In the genomic region with DNA sequence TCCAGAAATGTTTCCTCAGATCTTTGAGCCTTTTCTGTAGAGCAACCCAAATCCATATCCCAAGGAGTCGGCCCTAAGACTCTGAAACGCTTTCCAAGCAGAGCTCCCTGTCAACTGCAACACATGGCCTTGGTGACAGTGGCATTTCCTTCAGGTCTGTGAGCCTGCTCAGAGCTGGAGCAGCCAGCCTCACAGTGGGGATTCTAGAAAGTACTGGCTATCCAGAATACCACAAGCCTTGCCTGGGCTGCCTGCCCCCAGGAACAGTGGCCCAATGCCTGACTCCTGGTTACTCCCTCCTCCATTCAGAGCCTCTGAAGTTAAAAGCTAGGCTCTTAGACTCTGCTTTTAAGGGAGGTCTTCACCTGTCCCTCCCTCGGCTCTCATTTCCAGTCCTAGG, we compare ENCODE assay signal across 29 mouse cellular contexts. TPM values are rescaled to one million over a fixed set of nuclear protein-coding genes. Genes with fewer than 3 reads are reported as not detected.
A peak's percentile ranks its signal among the peaks of the same experiment; 100 is the strongest.
DNase-seq lines count a peak whose midpoint lies in the region; ATAC-seq and TF ChIP-seq lines count a peak whose summit lies in the region.
"Had no signal": no experiment of that assay in that cellular context is flagged by ENCODE, and none has a peak within 500 bp of the region (broad histone marks: within the 10 kb centered on the region; RNA-seq: fewer than 3 reads in every experiment).

No protein-coding gene starts in this region.

- no peak for TF ChIP-seq CTCF in forebrain, postnatal 0 days (IDR thresholded peaks at IDR 0.05; ENCODE audit: low read depth)

- no peak overlapping the region for H3K4me3 ChIP-seq in forebrain, postnatal 0 days (ENCODE audit: low read depth, low read length)
- no peak overlapping the region for H3K4me3 ChIP-seq in forebrain, embryonic 14.5 days (ENCODE audit: low read depth, low read length)
- H3K4me3 ChIP-seq in ES-E14 (ENCODE audit: insufficient read depth in 1 of 2, low read depth in 1 of 2, low read length in 2 of 2, poor library complexity in 1 of 2, severe bottlenecking in 1 of 2), result no peak overlapping the region
- H3K4me3 ChIP-seq: embryonic facial prominence, embryonic 10.5 days; embryonic facial prominence, embryonic 13.5 days; erythroblast, embryonic 14.5 days; forebrain, embryonic 12.5 days; gastrocnemius, adult 2 months; heart, adult 2 months; heart, embryonic 10.5 days; heart, embryonic 13.5 days had no signal

- H3K27me3 ChIP-seq in forebrain, postnatal 0 days (ENCODE audit: insufficient read depth, low read length), result no peaks in the 10 kb centered on the region
- no peaks in the 10 kb centered on the region for H3K27me3 ChIP-seq in forebrain, embryonic 14.5 days (replicated peaks; ENCODE audit: control insufficient read depth, insufficient read depth, low read length)
- H3K27me3 ChIP-seq: embryonic facial prominence, embryonic 13.5 days; forebrain, embryonic 12.5 days had no signal

- H3K9ac ChIP-seq in forebrain, postnatal 0 days, result no peak overlapping the region
- H3K9ac ChIP-seq in forebrain, embryonic 14.5 days (ENCODE audit: low read length), result no peak overlapping the region
- no peak overlapping the region for H3K9ac ChIP-seq in ES-E14 (ENCODE audit: insufficient read depth, low read depth, low read length, poor library complexity, severe bottlenecking)
- H3K9ac ChIP-seq: embryonic facial prominence, embryonic 13.5 days; forebrain, embryonic 12.5 days; heart, embryonic 13.5 days; hindbrain, embryonic 14.5 days had no signal

- H3K36me3 ChIP-seq in forebrain, postnatal 0 days (ENCODE audit: insufficient read depth), result no peaks in the 10 kb centered on the region
- no peaks in the 10 kb centered on the region for H3K36me3 ChIP-seq in forebrain, embryonic 14.5 days (ENCODE audit: control insufficient read depth, insufficient read depth, low read length)
- H3K36me3 ChIP-seq in ES-E14 (ENCODE audit: control insufficient read depth, insufficient read depth, low read length, poor library complexity, severe bottlenecking), result no peaks in the 10 kb centered on the region
- H3K36me3 ChIP-seq: embryonic facial prominence, embryonic 10.5 days; embryonic facial prominence, embryonic 13.5 days; forebrain, embryonic 12.5 days; heart, embryonic 10.5 days; heart, embryonic 13.5 days had no signal

- no peak overlapping the region for H3K27ac ChIP-seq in forebrain, postnatal 0 days (ENCODE audit: low read depth, low read length)
- no peak overlapping the region for H3K27ac ChIP-seq in forebrain, embryonic 14.5 days (ENCODE audit: low read depth, low read length)
- peak overlapping the region; percentile 12; the same call in 1 of the 2 replicates for H3K27ac ChIP-seq in ES-E14 (ENCODE audit: insufficient read depth, low read depth, low read length, poor library complexity, severe bottlenecking)
- H3K27ac ChIP-seq: embryonic facial prominence, embryonic 10.5 days; embryonic facial prominence, embryonic 13.5 days; forebrain, embryonic 12.5 days; gastrocnemius, adult 2 months; heart, adult 2 months; heart, embryonic 10.5 days; heart, embryonic 13.5 days; hindbrain, embryonic 14.5 days; hindbrain, postnatal 0 days had no signal

- H3K4me1 ChIP-seq in forebrain, postnatal 0 days (ENCODE audit: insufficient read depth), result no peaks in the 10 kb centered on the region
- H3K4me1 ChIP-seq in forebrain, embryonic 14.5 days (ENCODE audit: control insufficient read depth, insufficient read depth, low read length), result no peaks in the 10 kb centered on the region
- no peaks in the 10 kb centered on the region for H3K4me1 ChIP-seq in ES-E14 (ENCODE audit: control insufficient read depth in 2 of 2, insufficient read depth in 2 of 2, low read length in 2 of 2, poor library complexity in 1 of 2)
- H3K4me1 ChIP-seq: forebrain, embryonic 12.5 days; heart, embryonic 10.5 days; heart, embryonic 13.5 days had no signal

- DNase-seq in cerebellum, adult 9-10 months, result peak; percentile 36
- no peak for DNase-seq in cerebellum, adult 11 months
- DNase-seq in forebrain, postnatal 0 days, result no peak
- DNase-seq in forebrain, embryonic 14.5 days (ENCODE audit: low spot score), result no peak
- no peak for DNase-seq in ES-E14 (ENCODE audit: low read depth, low spot score)
- peak; percentile 47 to 65 for DNase-seq in cerebellum, postnatal 14 days
- DNase-seq in thymus, postnatal 10 days (ENCODE audit: low spot score in 2 of 2), result no peak
- DNase-seq in adrenal gland, postnatal 25 days, result no peak
- DNase-seq: adrenal gland, adult 2 months; adrenal gland, postnatal 14 days; B cell, adult 2 months; embryo, embryonic 11 days; gastrocnemius, adult 2 months; gastrocnemius, postnatal 14 days; heart, adult 2 months; heart, postnatal 14 days; heart, postnatal 4 days; kidney, adult 2 months had no signal

- 88% methylated on average over 3 of the region's 3 CpGs for WGBS in forebrain, postnatal 0 days
- whole genome bisulfite sequencing in forebrain, embryonic 14.5 days, result 79% methylated on average over 3 of the region's 3 CpGs

- 0 out of 2 replicates have a peak, but pooled peaks have one; percentile 10 for ATAC-seq in forebrain, postnatal 0 days
- no peak for ATAC-seq in forebrain, embryonic 14.5 days
- ATAC-seq: hindbrain, postnatal 0 days; inflammation-experienced regulatory T-cells, adult 6 months; intestine, embryonic 16.5 days had no signal

- H3K4me2 ChIP-seq in forebrain, postnatal 0 days (ENCODE audit: low read depth), result no peak overlapping the region
- H3K4me2 ChIP-seq in forebrain, embryonic 14.5 days (ENCODE audit: low read length), result no peak overlapping the region
- H3K4me2 ChIP-seq: embryonic facial prominence, embryonic 13.5 days; forebrain, embryonic 12.5 days; heart, embryonic 13.5 days; hindbrain, embryonic 14.5 days had no signal

- in situ Hi-C loops in ES-E14 (cut with MboI; ENCODE audit: low sequenced_read_pairs in 2 of 2, unreplicated experiment in 2 of 2), result no loop called here

- H3K9me3 ChIP-seq in forebrain, postnatal 0 days (ENCODE audit: low read length), result no peaks in the 10 kb centered on the region
- no peaks in the 10 kb centered on the region for H3K9me3 ChIP-seq in forebrain, embryonic 14.5 days (replicated peaks; ENCODE audit: control insufficient read depth, low read length)
- no peaks in the 10 kb centered on the region for H3K9me3 ChIP-seq in ES-E14 (ENCODE audit: control insufficient read depth, insufficient read depth, low read depth, low read length)
- H3K9me3 ChIP-seq: embryonic facial prominence, embryonic 10.5 days; embryonic facial prominence, embryonic 13.5 days; forebrain, embryonic 12.5 days; heart, embryonic 10.5 days; heart, embryonic 13.5 days had no signal

TF ChIP-seq in ES-E14, 5 proteins besides CTCF, POLR2A, EP300 and RAD21:
- TF ChIP-seq HCFC1 (IDR thresholded peaks at IDR 0.05; ENCODE audit: borderline replicate concordance, insufficient read depth, low read length), result no peak
- TF ChIP-seq CHD2 (IDR thresholded peaks at IDR 0.05; ENCODE audit: low read depth, low read length), result no peak
- TF ChIP-seq ZC3H11A (IDR thresholded peaks at IDR 0.05; ENCODE audit: borderline replicate concordance, low read depth, low read length), result no peak
- no peak for TF ChIP-seq MAFK (IDR thresholded peaks at IDR 0.05; ENCODE audit: insufficient read depth, low read depth, low read length)
- no peak for TF ChIP-seq ZNF384 (IDR thresholded peaks at IDR 0.05; ENCODE audit: low read depth, low read length)

RNA-seq across cellular contexts. Expression of a gene that starts 12.4 kb away (rescaled TPM):
- total RNA-seq in forebrain, postnatal 0 days (2014; rRNA removed), result 4.4 and 5.5 TPM in 2 replicates
- polyA plus RNA-seq in forebrain, postnatal 0 days (2015; fragmentation: Nextera tagmentation; extraction: Ambion mirVana), result 0.20 and 0.34 TPM in 2 replicates
- polyA plus RNA-seq in forebrain, embryonic 14.5 days (2014; fragmentation: Nextera tagmentation; extraction: Ambion mirVana), result 0.42 and 0.61 TPM in 2 replicates
- total RNA-seq in ES-E14 (2012; rRNA removed), result 1.2 and 3.9 TPM in 2 replicates
- 1.5 and 1.6 TPM in 2 replicates for total RNA-seq in adrenal gland, postnatal 25 days (2021)
- total RNA-seq: gastrocnemius, adult 2 months; MEL had no signal

Comparison
In these comparisons a context has a peak if more than half of its experiments do, and no peak if none do; other contexts are left out.
1. DNase-seq: peak in cerebellum, adult 9-10 months (single experiment) and cerebellum, postnatal 14 days (2 of 2); none in cerebellum, adult 11 months (single experiment), forebrain, postnatal 0 days (single experiment), forebrain, embryonic 14.5 days (single experiment), ES-E14 (single experiment), thymus, postnatal 10 days (0 of 2) and adrenal gland, postnatal 25 days (single experiment).